Mouse (Mus musculus): ENCODE results near the gene Slc6a13.

GRCm38 (mm10) chr6:121380576-121380975 lies 80.5 kb downstream of the Slc6a13 start:
- TF ChIP-seq GATA1 (IDR thresholded peaks at IDR 0.05; ENCODE audit: borderline replicate concordance, low read length) (no peak), FLI1 (IDR thresholded peaks at IDR 0.05; ENCODE audit: low read length) (no peak)

All from megakaryocyte, embryonic 14.5 days (primary cell).